Mouse (Mus musculus) brown adipose tissue, adult 24 weeks (tissue): ENCODE measurements around the gene Psmb8. TPM values are rescaled to one million over a fixed set of nuclear protein-coding genes. Genes with fewer than 3 reads are reported as not detected.
"Not testable (repeated sequence)": the region's sequence is repeated elsewhere in the genome, so short reads cannot be mapped to it uniquely, and the experiment has no call there.

Experiments
- H3K27ac ChIP-seq: fragments of 200-500 bp; replicated peaks from 2 replicates; pipeline ENCODE4 v1.5.1; 2012; ENCODE audit warnings: low read depth, mild to moderate bottlenecking, low read length
- H3K4me1 ChIP-seq: fragments of 200-500 bp; 2 replicates; pipeline ENCODE4 v1.6.1; 2012; ENCODE audit warnings: low read length, mixed read lengths; ENCODE audit not compliant: control insufficient read depth, insufficient read depth, insufficient read length
- H3K4me3 ChIP-seq: fragments of 200-500 bp; 2 replicates; pipeline ENCODE4 v1.5.1; 2012; ENCODE audit warnings: low read depth, mild to moderate bottlenecking, low read length, moderate library complexity; ENCODE audit not compliant: insufficient read depth
- polyA plus RNA-seq: library from polyadenylated mRNA; stranded (reverse); fragments of >200 nt; gene quantifications from 2 replicates; pipeline ENCODE4 v1.2.4, GENCODE M21; 2012; ENCODE audit not compliant: missing spikeins, insufficient read depth, insufficient read length

Psmb8 gene
- polyA plus RNA-seq, 1 experiment = 20.2 TPM

DNA sequence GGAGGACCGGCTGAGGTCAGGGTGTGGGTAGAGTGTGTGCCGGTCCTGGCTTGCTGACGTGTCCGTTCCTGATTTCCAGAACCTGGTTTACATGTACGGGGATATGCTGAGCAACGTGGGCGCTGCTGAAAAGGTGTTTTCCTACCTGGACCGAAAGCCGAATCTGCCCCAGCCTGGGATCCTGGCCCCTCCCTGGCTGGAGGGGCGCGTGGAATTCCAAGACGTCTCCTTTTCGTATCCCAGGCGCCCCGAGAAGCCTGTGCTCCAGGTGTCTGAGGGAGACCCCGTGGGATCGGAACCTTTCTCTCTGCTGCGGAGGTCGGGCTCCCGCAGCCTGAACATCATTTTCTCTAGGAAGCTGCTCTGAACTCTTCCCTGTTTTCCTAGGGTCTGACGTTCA lies 16.4 kb downstream of the Psmb8 start:
- no peak overlapping the region for H3K27ac ChIP-seq
- H3K4me3 ChIP-seq = no peak overlapping the region
- no peaks in the 10 kb centered on the region; the same call in 1 of the 2 replicates for H3K4me1 ChIP-seq

DNA sequence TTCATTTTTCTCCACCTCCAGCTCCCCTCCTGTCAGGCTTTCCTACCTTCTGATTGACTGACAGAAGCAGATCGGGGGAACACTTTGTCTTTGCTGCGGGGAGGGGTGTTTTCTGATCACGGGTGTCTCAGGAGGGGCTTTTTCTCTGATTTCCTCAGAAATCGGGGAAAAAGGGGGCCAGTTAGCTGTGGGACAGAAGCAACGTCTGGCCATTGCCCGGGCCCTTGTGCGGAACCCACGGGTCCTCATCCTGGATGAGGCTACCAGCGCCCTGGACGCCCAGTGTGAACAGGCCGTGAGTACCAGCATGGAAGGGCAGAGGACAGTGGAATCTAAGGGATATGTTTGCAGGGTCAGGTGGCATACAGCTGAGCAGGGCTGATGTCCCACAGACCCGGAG lies 17.7 kb downstream of the Psmb8 start:
- H3K4me3 ChIP-seq = no peak overlapping the region
- no peaks in the 10 kb centered on the region; the same call in 1 of the 2 replicates for H3K4me1 ChIP-seq
- no peak overlapping the region for H3K27ac ChIP-seq

DNA sequence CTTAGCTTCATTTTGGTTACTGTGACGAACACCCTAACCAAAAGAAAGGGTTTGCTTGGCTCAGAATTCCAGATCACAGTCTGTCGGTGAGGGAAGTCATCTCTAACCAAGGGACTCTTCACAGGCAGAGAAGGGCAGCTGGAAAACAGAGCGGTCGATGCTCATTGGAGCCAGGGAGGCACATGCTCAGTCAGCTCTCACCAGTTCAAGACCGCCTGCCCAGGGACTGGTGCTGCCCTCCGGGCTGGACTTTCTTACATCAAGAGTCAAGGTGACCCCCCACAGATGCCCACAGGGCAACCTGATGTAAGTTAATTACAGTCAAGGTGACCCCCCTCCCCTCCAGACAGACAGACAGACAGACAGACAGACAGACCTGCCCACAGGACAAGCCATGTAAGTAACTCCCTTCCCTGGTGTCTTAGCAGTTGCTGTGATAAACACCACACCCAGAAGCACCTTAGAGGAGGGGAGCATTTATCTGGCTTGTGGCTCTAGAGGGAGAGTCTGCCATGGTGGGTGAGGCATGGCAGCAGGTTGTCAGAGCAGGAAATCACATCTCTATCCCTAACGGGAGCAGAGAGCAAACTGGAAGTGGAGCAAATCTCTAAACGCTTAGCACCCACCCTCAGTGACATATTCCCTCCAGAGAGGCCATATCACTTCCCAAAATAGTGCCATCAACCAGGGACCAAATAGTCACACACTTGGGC lies 19.9 kb downstream of the Psmb8 start:
- H3K4me1 ChIP-seq = no peaks in the 10 kb centered on the region; the same call in 1 of the 2 replicates
- H3K4me3 ChIP-seq = no peak overlapping the region
- H3K27ac ChIP-seq = 0 out of 2 replicates have a peak overlapping the region, but pooled peaks have one; percentile 33

DNA sequence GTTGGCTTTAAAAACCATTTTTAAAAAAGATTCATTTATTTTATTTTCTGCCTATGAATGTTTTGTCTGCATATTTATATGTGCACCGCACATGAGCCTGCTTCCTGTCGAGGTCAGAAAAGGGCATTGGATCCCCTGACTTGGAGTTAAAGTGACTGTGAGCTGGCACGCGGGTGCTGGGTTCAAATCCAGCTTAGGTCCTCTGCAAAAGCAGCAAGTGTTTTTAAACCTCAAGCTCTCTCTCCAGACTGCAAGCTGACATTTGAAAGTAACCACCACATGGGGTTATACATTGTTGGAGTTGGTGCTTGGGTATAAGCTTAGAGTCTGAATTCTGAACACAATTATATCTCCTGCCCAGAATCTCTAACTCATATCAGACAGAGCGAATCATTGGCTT lies 20.5 kb downstream of the Psmb8 start:
- H3K4me3 ChIP-seq = no peak overlapping the region
- H3K27ac ChIP-seq = no peak overlapping the region; the same call in 1 of the 2 replicates
- H3K4me1 ChIP-seq = no peaks in the 10 kb centered on the region; the same call in 1 of the 2 replicates

- H3K4me1 ChIP-seq = no peaks in the 10 kb centered on the region; the same call in 1 of the 2 replicates
- H3K4me3 ChIP-seq = 0 out of 2 replicates have a peak overlapping the region, but pooled peaks have one; percentile 1
- peak overlapping the region; percentile 2 for H3K27ac ChIP-seq
These were observed 21.2 kb downstream of the Psmb8 start for GRCm38 (mm10) chr17:34218675-34219074.

DNA sequence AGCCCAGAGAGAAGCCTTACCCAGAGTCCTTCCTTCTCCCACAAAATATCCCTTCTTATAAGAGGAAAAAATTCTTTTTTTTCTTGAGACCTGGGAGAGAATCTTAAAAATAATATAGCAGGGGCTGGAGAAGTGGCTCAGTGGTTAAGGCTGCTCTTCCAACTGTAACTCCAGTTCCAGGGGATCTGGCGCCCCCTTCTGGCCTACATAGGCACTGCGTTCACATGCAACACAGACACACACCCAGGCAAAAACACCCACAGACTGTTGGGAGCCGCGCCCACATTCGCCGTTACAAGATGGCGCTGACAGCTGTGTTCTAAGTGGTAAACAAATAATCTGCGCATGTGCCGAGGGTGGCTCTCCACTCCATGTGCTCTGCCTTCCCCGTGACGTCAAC lies 21.6 kb downstream of the Psmb8 start:
- not testable (repeated sequence) for H3K4me1 ChIP-seq, H3K4me3 ChIP-seq
- peak overlapping the region; percentile 2 for H3K27ac ChIP-seq

DNA sequence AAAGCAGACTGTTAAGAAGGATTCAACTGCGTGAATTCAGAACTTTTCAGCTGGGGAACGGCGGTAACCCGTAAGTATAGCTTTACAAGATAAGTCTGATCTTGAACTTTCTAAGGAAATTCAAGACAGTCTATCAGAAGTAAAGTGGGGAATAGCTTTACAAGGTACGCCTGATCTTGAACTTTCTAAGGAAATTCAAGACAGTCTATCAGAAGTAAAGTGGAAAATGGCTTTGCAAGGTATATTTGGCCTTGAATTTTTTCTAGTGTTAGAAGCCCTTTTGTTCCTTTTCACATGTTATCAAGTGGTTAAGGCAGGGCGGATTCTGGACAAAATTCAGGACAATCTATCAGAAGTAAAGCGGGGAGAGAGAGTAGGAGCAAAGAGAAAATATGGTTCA lies 22.3 kb downstream of the Psmb8 start:
- H3K27ac ChIP-seq, H3K4me1 ChIP-seq, H3K4me3 ChIP-seq: not testable (repeated sequence)

DNA sequence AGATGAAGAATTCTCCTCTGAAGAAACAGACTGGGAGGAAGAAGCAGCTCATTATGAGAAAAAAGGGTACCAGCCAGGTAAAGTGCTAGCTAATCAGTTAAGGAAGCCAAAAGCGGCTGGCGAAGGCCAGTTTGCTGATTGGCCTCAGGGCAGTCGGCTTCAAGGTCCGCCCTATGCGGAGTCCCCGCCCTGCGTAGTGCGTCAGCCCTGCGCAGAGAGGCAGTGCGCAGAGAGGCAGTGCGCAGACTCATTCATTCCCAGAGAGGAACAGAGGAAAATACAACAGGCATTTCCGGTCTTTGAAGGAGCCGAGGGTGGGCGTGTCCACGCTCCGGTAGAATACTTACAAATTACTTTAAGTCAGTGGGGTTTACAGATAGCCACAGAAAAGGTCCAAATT lies 22.9 kb downstream of the Psmb8 start:
- not testable (repeated sequence) for H3K27ac ChIP-seq, H3K4me3 ChIP-seq, H3K4me1 ChIP-seq

DNA sequence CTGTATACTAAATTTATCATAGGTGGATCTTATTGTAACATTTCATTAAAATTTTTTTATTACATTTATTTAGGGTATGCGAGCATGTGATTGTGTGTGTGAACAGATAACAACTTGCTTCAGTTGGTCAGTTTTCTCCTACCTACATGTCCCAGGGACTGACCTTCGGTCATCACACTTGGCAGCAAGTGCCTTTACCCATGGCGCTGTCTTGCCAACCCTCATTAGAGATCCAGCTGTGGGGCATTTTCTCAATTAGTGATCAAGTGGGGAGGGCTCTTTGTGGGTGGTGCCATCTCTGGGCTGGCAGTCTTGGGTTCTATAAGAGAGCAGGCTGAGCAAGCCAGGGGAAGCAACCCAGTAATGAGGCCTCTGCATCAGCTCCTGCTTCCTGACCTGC lies 27.3 kb downstream of the Psmb8 start:
- Histone ChIP-seq H3K4me3 (no peak overlapping the region), H3K4me1 (no peaks in the 10 kb centered on the region), H3K27ac (no peak overlapping the region)

- Histone ChIP-seq H3K4me1 (no peaks in the 10 kb centered on the region), H3K27ac (no peak overlapping the region), H3K4me3 (no peak overlapping the region)
These were observed 27.9 kb downstream of the Psmb8 start for GRCm38 (mm10) chr17:34225426-34225825.

DNA sequence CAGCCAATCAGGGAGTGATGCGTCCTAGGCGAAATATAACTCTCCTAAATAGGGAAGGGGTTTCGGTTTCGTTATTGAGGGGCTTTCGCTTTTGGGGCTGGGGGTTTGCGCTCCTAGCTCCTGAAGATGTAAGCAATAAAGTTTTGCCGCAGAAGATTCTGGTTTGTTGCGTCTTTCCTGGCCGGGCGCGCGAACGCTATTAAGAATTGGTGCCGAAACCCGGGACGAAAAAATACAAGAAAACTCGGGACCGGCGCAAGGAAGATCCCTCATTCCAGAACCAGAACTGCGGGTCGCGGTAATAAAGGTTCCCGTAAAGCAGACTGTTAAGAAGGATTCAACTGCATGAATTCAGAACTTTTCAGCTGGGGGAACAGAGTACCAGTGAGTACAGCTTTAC lies 28.4 kb downstream of the Psmb8 start:
- H3K4me1 ChIP-seq, H3K4me3 ChIP-seq, H3K27ac ChIP-seq: not testable (repeated sequence)

DNA sequence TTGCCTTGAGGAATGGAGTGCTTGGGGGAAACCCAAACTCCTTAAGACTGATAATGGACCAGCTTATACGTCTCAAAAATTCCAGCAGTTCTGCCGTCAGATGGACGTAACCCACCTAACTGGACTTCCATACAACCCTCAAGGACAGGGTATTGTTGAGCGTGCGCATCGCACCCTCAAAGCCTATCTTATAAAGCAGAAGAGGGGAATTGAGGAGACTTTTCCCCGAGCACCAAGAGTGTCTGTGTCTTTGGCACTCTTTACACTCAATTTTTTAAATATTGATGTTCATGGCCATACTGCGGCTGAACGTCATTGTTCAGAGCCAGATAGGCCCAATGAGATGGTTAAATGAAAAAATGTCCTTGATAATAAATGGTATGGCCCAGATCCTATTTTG lies 33.5 kb downstream of the Psmb8 start:
- not testable (repeated sequence) for H3K4me1 ChIP-seq, H3K4me3 ChIP-seq, H3K27ac ChIP-seq

GRCm38 (mm10) chr17:34232021-34232420 lies 34.5 kb downstream of the Psmb8 start:
- H3K4me3 ChIP-seq, H3K4me1 ChIP-seq, H3K27ac ChIP-seq: not testable (repeated sequence)

- Histone ChIP-seq H3K27ac (no peak overlapping the region), H3K4me3 (no peak overlapping the region), H3K4me1 (no peaks in the 10 kb centered on the region)
These were observed 37.4 kb downstream of the Psmb8 start for GRCm38 (mm10) chr17:34234926-34235325.

DNA sequence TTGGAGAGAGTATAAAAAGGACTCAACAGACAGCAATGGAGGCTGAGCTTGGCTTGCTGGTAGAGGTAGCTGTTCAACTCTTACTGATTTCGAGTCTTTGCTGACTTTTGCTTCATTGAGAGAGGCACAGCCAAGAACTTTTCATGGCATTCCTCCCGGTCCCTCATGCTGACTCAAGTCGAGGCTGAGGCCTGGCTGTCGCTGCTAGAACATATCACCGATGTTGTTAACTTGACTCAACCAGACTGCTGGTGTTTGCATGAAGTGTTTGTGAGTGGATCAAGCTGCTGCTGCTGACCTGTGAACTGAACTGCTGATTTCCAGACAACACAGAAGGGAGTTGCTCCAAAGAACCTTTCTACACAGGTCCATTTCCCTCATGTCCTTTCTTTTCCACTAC lies 39.2 kb downstream of the Psmb8 start:
- no peaks in the 10 kb centered on the region for H3K4me1 ChIP-seq
- H3K4me3 ChIP-seq = no peak overlapping the region
- H3K27ac ChIP-seq = no peak overlapping the region

GRCm38 (mm10) chr17:34237741-34238140 lies 40.2 kb downstream of the Psmb8 start:
- H3K4me3 ChIP-seq = no peak overlapping the region
- no peaks in the 10 kb centered on the region for H3K4me1 ChIP-seq
- no peak overlapping the region for H3K27ac ChIP-seq
